Mouse (Mus musculus) liver, embryonic 15.5 days (tissue): Measurements from ENCODE around the gene Nf1. TPM values are rescaled to one million over a fixed set of nuclear protein-coding genes. Genes with fewer than 3 reads are reported as not detected.
A peak's percentile ranks its signal among the peaks of the same experiment; 100 is the strongest.

ENCODE experiments used
- ATAC-seq: fragments of 200-750 bp; cut with Nextera tagmentation; 2 replicates; pipeline ENCODE4 v1.8.0; 2017; ENCODE audit warnings: moderate number of reproducible peaks, mild to moderate bottlenecking, moderate library complexity; ENCODE audit not compliant: insufficient read depth
- H3K27ac ChIP-seq: fragments of 300-500 bp; sonication (generic); replicated peaks from 2 replicates; pipeline ENCODE4 v1.5.1; 2015; ENCODE audit warnings: mild to moderate bottlenecking, inconsistent platforms
- H3K27me3 ChIP-seq: fragments of 300-500 bp; sonication (generic); 2 replicates; pipeline ENCODE4 v1.6.1; 2015; ENCODE audit warnings: mild to moderate bottlenecking, inconsistent platforms
- H3K36me3 ChIP-seq: fragments of 300-500 bp; sonication (generic); replicated peaks from 2 replicates; pipeline ENCODE4 v1.6.1; 2015; ENCODE audit warnings: moderate library complexity, mild to moderate bottlenecking, inconsistent platforms
- H3K4me1 ChIP-seq: fragments of 300-500 bp; sonication (generic); replicated peaks from 2 replicates; pipeline ENCODE4 v1.6.1; 2015; ENCODE audit warnings: inconsistent platforms
- H3K4me2 ChIP-seq: fragments of 300-500 bp; sonication (generic); 2 replicates; pipeline ENCODE4 v1.6.1; 2015; ENCODE audit warnings: moderate library complexity, mild to moderate bottlenecking, inconsistent platforms
- H3K4me3 ChIP-seq: fragments of 300-500 bp; sonication (generic); replicated peaks from 2 replicates; pipeline ENCODE4 v1.5.1; 2015; ENCODE audit warnings: mild to moderate bottlenecking, inconsistent platforms
- H3K9ac ChIP-seq: fragments of 300-500 bp; sonication (generic); 2 replicates; pipeline ENCODE4 v1.6.1; 2015; ENCODE audit warnings: moderate library complexity, mild to moderate bottlenecking, inconsistent platforms
- H3K9me3 ChIP-seq: fragments of 300-500 bp; sonication (generic); replicated peaks from 2 replicates; pipeline ENCODE4 v1.6.1; 2016; ENCODE audit warnings: inconsistent platforms
- WGBS: fragments of 180-500 bp; shearing (Covaris S2); methylation state at CpG from one replicate; pipeline ENCODE4 v1.1.7; 2015; ENCODE audit warnings: mixed read lengths; ENCODE audit not compliant: insufficient replicate concordance; 5-methylcytosine and 5-hydroxymethylcytosine counted together
- polyA plus RNA-seq: library from polyadenylated mRNA; unstranded; fragments of >200 nt; fragmentation: Nextera tagmentation; extraction: Ambion mirVana; gene quantifications from 2 replicates; pipeline ENCODE4 v1.2.1, GENCODE M21; 2015

Gene Nf1
- polyA plus RNA-seq, 1 experiment from 2014 or later: 1.0 TPM

GRCm38 (mm10) chr11:79623029-79623428, 283.5 kb downstream of the Nf1 start:
- 0 out of 2 replicates have a peak, but pooled peaks have one; percentile 31 for ATAC-seq
- no peaks in the 10 kb centered on the region for H3K9me3 ChIP-seq
- WGBS: 33% methylated on average over 5 of the region's 5 CpGs
- H3K4me1 ChIP-seq: no peaks in the 10 kb centered on the region
- H3K9ac ChIP-seq: no peak overlapping the region
- H3K4me2 ChIP-seq: peak overlapping the region; percentile 7; the same call in 1 of the 2 replicates
- no peak overlapping the region for H3K27ac ChIP-seq
- H3K36me3 ChIP-seq: no peaks in the 10 kb centered on the region
- H3K27me3 ChIP-seq: no peaks in the 10 kb centered on the region
- H3K4me3 ChIP-seq: no peak overlapping the region

GRCm38 (mm10) chr11:79624801-79625302, 285.4 kb downstream of the Nf1 start:
- Histone ChIP-seq H3K27me3 (no peaks in the 10 kb centered on the region), H3K9ac (no peak overlapping the region), H3K36me3 (no peaks in the 10 kb centered on the region), H3K4me3 (no peak overlapping the region), H3K9me3 (no peaks in the 10 kb centered on the region), H3K27ac (no peak overlapping the region), H3K4me2 (no peak overlapping the region), H3K4me1 (no peaks in the 10 kb centered on the region)
- 17% methylated on average over 4 of the region's 4 CpGs for WGBS
- ATAC-seq: no peak

- no peaks in the 10 kb centered on the region for H3K27me3 ChIP-seq
- H3K36me3 ChIP-seq: no peaks in the 10 kb centered on the region
- H3K9me3 ChIP-seq: no peaks in the 10 kb centered on the region
- ATAC-seq: no peak
- H3K4me2 ChIP-seq: no peak overlapping the region
- H3K27ac ChIP-seq: no peak overlapping the region
- no peak overlapping the region for H3K4me3 ChIP-seq
- no peak overlapping the region for H3K9ac ChIP-seq
- 47% methylated on average over 3 of the region's 3 CpGs for whole genome bisulfite sequencing
- 0 out of 2 replicates have a peak, but pooled peaks cover 6% of the 10 kb centered on the region for H3K4me1 ChIP-seq
These were observed 289.2 kb downstream of the Nf1 start for GRCm38 (mm10) chr11:79628716-79629115.

- WGBS: 64% methylated on average over 7 of the region's 7 CpGs
- Histone ChIP-seq H3K27me3 (no peaks in the 10 kb centered on the region), H3K4me3 (no peak overlapping the region), H3K4me1 (peaks cover 6% of the 10 kb centered on the region; the same call in 1 of the 2 replicates), H3K36me3 (no peaks in the 10 kb centered on the region), H3K9ac (no peak overlapping the region), H3K27ac (no peak overlapping the region), H3K4me2 (no peak overlapping the region), H3K9me3 (no peaks in the 10 kb centered on the region)
- no peak for ATAC-seq
These were observed 290.4 kb downstream of the Nf1 start for GRCm38 (mm10) chr11:79629752-79630374.

- no peaks in the 10 kb centered on the region for H3K27me3 ChIP-seq
- peaks cover 6% of the 10 kb centered on the region; the same call in 1 of the 2 replicates for H3K4me1 ChIP-seq
- no peak overlapping the region for H3K4me3 ChIP-seq
- H3K9me3 ChIP-seq: no peaks in the 10 kb centered on the region
- no peak overlapping the region for H3K27ac ChIP-seq
- no peaks in the 10 kb centered on the region for H3K36me3 ChIP-seq
- no peak overlapping the region for H3K4me2 ChIP-seq
- WGBS: 59% methylated on average over 6 of the region's 6 CpGs
- H3K9ac ChIP-seq: no peak overlapping the region
- ATAC-seq: no peak
These were observed 291.0 kb downstream of the Nf1 start for GRCm38 (mm10) chr11:79630521-79630920.

Other genes starting within 250 kb of the Nf1 start
- 2.1 and 3.0 TPM in 2 replicates for gene Ksr1, start 193.3 kb upstream of the Nf1 start, polyA plus RNA-seq
- 32.2 and 33.6 TPM in 2 replicates for gene Wsb1, start 85.0 kb upstream of the Nf1 start, polyA plus RNA-seq
- not detected in 2 replicates for gene Gm9964, start 42.8 kb upstream of the Nf1 start, polyA plus RNA-seq
- not detected in 2 replicates for gene Omg, start 164.4 kb downstream of the Nf1 start, polyA plus RNA-seq
- 4.8 and 5.2 TPM in 2 replicates for gene Evi2b, start 184.1 kb downstream of the Nf1 start, polyA plus RNA-seq
- gene Evi2, start 190.9 kb downstream of the Nf1 start, polyA plus RNA-seq: 0.75 and 0.82 TPM in 2 replicates
- 5.9 and 6.3 TPM in 2 replicates for gene Evi2a, start 190.9 kb downstream of the Nf1 start, polyA plus RNA-seq